Mouse (Mus musculus) kidney, adult 2 months (tissue): ENCODE measurements at regions not wholly inside any gene's neighbourhood (a gene's known extent, or its start where the extent isn't known, plus 50 kb on each side); places are given as distances from the start of the nearest gene placed in this dataset.

ENCODE experiments used
- DNase-seq: peaks from one replicate; pipeline ENCODE4 v3.0.0; 2021
- H3K27ac ChIP-seq: fragments of 200-500 bp; 2 replicates; pipeline ENCODE4 v1.5.1; 2012; ENCODE audit warnings: low read depth, low read length, control low read depth, inconsistent platforms; ENCODE audit not compliant: insufficient read depth
- H3K27me3 ChIP-seq: fragments of 200-500 bp; replicated peaks from 2 replicates; pipeline ENCODE4 v1.6.1; 2012; ENCODE audit warnings: mild to moderate bottlenecking, moderate library complexity, low read length, inconsistent platforms; ENCODE audit not compliant: control insufficient read depth, insufficient read depth
- H3K36me3 ChIP-seq: fragments of 200-500 bp; 2 replicates; pipeline ENCODE4 v1.6.1; 2012; ENCODE audit warnings: mild to moderate bottlenecking, moderate library complexity, low read length, inconsistent platforms; ENCODE audit not compliant: control insufficient read depth, insufficient read depth
- H3K4me1 ChIP-seq: fragments of 200-500 bp; 2 replicates; pipeline ENCODE4 v1.6.1; 2011; ENCODE audit warnings: low read length; ENCODE audit not compliant: control insufficient read depth, insufficient read depth
- H3K4me3 ChIP-seq: fragments of 200-500 bp; 2 replicates; pipeline ENCODE4 v1.5.1; 2011; ENCODE audit warnings: mild to moderate bottlenecking, low read depth, low read length, control low read depth; ENCODE audit not compliant: insufficient read depth
- CTCF ChIP-seq: fragments of 200-500 bp; conservative IDR thresholded peaks from 2 replicates; pipeline ENCODE4 v1.5.1; 2011; ENCODE audit warnings: low read depth, mild to moderate bottlenecking, control low read depth, low read length, moderate library complexity, mixed read lengths; ENCODE audit not compliant: insufficient read depth, insufficient read length
- POLR2A ChIP-seq: fragments of 200-500 bp; IDR thresholded peaks from one replicate; pipeline ENCODE4 v1.6.1; 2011; ENCODE audit warnings: low read depth, low read length, control low read depth
- WGBS: fragments of 180-500 bp; shearing (Covaris S2); methylation state at CpG from one replicate; pipeline ENCODE4 v1.1.7; 2018; 5-methylcytosine and 5-hydroxymethylcytosine counted together

DNA sequence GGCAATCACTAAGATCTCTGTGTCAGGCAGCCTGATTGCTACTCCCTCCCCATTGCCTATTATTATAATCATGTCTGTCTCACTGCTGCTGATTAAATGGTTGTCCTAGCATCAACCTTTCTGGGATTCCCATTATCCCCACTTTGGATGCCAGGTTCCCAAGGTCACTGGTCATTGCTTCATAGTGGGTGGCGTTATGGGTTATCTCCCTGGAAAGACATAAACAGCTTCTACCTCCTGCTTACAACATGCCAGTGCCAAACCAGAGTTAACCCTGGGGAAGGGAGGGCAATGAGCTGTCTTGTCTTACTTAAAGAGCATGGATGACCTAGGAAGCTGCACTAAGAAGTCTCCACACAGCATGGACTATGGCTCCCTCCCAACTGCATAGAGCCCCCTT is 136.9 kb downstream of the Uaca start:
- Histone ChIP-seq H3K27me3 (no peaks in the 10 kb centered on the region), H3K4me3 (no peak overlapping the region), H3K36me3 (no peaks in the 10 kb centered on the region), H3K4me1 (no peaks in the 10 kb centered on the region), H3K27ac (no peak overlapping the region)
- TF ChIP-seq POLR2A = no peak
- TF ChIP-seq CTCF = no peak
- DNase-seq = no peak
- 89% methylated on average over 1 of the region's 1 CpGs for WGBS

DNA sequence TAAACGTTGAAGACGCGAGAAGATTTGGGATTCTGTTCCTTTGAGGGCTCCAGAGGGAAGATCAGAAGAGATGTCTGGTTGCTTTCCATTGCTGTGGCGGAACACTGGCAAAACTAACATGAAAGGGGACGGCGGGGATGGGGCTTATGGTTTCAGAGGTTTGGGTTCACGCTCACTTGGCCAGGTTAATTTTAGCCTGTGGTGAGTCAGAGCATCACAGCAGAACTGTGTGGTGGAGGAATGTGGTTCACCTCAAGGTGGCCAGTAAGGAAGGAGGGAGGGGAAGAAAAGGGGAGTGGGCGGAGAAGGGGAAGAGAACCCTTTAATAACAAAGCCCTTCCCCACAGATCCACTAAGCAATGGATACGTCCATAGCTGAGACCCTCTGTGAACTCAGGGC is 142.6 kb downstream of the Uaca start:
- Histone ChIP-seq H3K27me3 (no peaks in the 10 kb centered on the region), H3K4me1 (no peaks in the 10 kb centered on the region), H3K27ac (no peak overlapping the region), H3K36me3 (no peaks in the 10 kb centered on the region), H3K4me3 (no peak overlapping the region)
- WGBS = 79% methylated on average over 9 of the region's 9 CpGs
- DNase-seq = no peak
- TF ChIP-seq CTCF = no peak
- TF ChIP-seq POLR2A = no peak

GRCm38 (mm10) chr9:60939858-60940804 is 145.8 kb downstream of the Uaca start:
- peak; percentile 47 for DNase-seq
- Histone ChIP-seq H3K27me3 (no peaks in the 10 kb centered on the region), H3K4me3 (no peak overlapping the region), H3K27ac (no peak overlapping the region), H3K4me1 (no peaks in the 10 kb centered on the region), H3K36me3 (no peaks in the 10 kb centered on the region)
- TF ChIP-seq POLR2A (no peak), CTCF (peak; percentile 64)
- WGBS = 28% methylated on average over 18 of the region's 18 CpGs

DNA sequence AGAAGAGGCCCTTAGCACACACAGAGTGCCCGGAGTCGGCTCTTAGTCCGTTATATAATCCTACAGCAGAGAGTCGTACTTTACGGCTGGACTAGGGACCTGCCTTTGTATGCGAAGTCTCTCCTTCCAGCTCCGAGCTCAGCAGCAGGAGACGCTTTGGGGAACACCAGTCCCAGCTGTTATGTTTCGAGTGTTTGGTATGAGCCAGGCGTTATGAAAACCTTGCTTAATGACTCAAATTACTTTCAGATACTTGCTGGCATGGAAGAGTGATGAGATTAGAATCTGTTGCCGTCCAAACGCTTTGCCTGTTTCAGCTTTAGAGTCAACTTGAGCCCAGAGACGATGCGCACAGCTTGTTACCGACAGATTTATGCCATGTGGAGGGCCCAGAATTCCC is 153.0 kb downstream of the Uaca start:
- Histone ChIP-seq H3K4me1 (no peaks in the 10 kb centered on the region), H3K27ac (no peak overlapping the region), H3K36me3 (no peaks in the 10 kb centered on the region), H3K4me3 (no peak overlapping the region), H3K27me3 (no peaks in the 10 kb centered on the region)
- 46% methylated on average over 15 of the region's 15 CpGs for WGBS
- no peak for DNase-seq
- TF ChIP-seq POLR2A = no peak
- TF ChIP-seq CTCF = no peak

DNA sequence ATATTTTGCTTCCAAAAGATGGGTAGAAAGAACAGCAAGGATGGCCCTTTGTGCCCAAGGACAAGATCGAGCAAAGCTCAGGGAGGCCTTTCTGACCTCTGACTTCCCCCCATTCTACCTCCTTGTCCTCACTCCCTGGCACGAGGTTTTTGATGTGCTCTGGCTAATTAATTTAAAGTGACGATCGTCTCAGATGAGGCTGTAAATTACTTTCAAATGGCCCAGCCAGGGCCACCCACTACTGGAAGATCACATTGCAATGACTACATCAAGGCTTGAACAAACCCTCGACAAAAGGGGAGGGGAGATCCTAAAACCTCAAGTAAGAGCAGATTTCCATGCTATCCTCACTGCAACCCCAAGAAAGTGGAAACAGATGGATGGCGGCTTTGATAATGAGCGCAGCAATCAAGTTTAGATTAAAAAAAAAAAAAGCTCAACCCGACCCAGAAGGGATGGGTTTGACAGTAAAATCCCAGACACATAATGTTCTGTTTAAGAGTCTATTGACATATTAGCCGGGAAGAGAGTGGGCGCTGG is 154.3 kb downstream of the Uaca start:
- Histone ChIP-seq H3K27ac (no peak overlapping the region), H3K4me1 (no peaks in the 10 kb centered on the region), H3K36me3 (no peaks in the 10 kb centered on the region), H3K27me3 (no peaks in the 10 kb centered on the region), H3K4me3 (no peak overlapping the region)
- 50% methylated on average over 10 of the region's 10 CpGs for WGBS
- TF ChIP-seq CTCF (no peak), POLR2A (no peak)
- DNase-seq = no peak

DNA sequence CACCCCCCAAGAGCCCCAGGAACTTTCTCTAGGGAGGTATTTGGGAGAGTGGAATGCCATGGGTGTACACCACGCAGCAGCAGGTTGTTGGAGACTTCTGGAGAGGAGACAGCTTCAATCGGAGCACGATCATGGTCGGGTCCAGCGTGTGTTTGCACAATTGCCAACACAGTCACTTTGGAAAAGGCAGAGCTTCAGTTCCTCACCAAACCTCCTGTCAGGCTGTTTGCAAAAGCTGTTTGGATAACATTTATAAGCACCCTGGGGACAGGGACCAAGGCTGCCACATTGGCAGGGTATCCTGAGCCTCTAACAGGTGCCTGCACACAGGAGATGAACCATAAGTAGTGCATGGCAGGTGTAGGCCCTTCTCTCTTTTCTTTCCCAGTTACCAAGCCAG is 155.8 kb downstream of the Uaca start:
- no peak overlapping the region for H3K4me3 ChIP-seq
- no peaks in the 10 kb centered on the region for H3K27me3 ChIP-seq
- WGBS = 95% methylated on average over 5 of the region's 5 CpGs
- DNase-seq = no peak
- H3K4me1 ChIP-seq = no peaks in the 10 kb centered on the region
- TF ChIP-seq CTCF = no peak
- H3K36me3 ChIP-seq = no peaks in the 10 kb centered on the region
- no peak overlapping the region for H3K27ac ChIP-seq

DNA sequence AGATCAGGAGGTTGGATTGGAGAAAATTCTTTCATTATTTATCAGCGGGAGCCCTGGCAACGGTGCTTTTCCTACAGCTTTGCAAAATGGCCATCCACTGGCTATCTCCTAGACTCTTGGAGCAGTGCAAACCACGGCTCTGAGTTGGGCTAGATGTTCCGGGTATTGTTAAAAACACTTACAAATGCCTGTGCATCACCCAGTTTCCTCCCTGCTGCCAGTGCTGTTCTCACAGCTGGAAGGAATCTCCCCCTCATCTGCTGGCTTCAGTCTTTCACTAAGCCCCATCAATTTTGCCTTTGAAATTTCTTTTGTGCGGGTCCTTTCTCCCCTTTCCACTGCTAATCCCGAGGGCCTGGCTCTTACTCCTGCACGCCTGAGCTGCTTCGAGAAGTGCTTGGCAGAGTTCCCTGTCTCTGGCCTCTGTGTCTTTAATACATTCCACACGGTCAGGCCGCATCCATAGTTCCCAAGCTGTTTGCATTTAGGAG is 156.8 kb downstream of the Uaca start:
- no peak overlapping the region for H3K27ac ChIP-seq
- DNase-seq = peak; percentile 34
- WGBS = 24% methylated on average over 10 of the region's 10 CpGs
- no peaks in the 10 kb centered on the region for H3K36me3 ChIP-seq
- TF ChIP-seq CTCF (no peak), POLR2A (no peak)
- no peak overlapping the region for H3K4me3 ChIP-seq
- no peaks in the 10 kb centered on the region for H3K4me1 ChIP-seq
- H3K27me3 ChIP-seq = no peaks in the 10 kb centered on the region
